11 mouse cellular contexts compared by ENCODE assay signal in genomic region chr1:86696948-86697347, GRCm38 (mm10). TPM values are rescaled to one million over a fixed set of nuclear protein-coding genes. Genes with fewer than 3 reads are reported as not detected.
DNase-seq lines count a peak whose midpoint lies in the region; ATAC-seq and TF ChIP-seq lines count a peak whose summit lies in the region.
"Had no signal": no experiment of that assay in that cellular context is flagged by ENCODE, and none has a peak within 500 bp of the region (broad histone marks: within the 10 kb centered on the region; RNA-seq: fewer than 3 reads in every experiment).

No protein-coding gene starts in this region.

- no peak overlapping the region for H3K27ac ChIP-seq in layer of hippocampus, adult 2 months
- no peak overlapping the region for H3K27ac ChIP-seq in ES-Bruce4 (ENCODE audit: insufficient read depth, low read length)
- H3K27ac ChIP-seq: forebrain, embryonic 13.5 days; hindbrain, embryonic 12.5 days had no signal

- no peaks in the 10 kb centered on the region for H3K9me3 ChIP-seq in ES-Bruce4 (replicated peaks; ENCODE audit: control insufficient read depth, insufficient read depth, low read length, poor library complexity, severe bottlenecking)
- H3K9me3 ChIP-seq: forebrain, embryonic 13.5 days; hindbrain, embryonic 12.5 days had no signal

- no peaks in the 10 kb centered on the region for H3K4me1 ChIP-seq in ES-Bruce4 (ENCODE audit: control insufficient read depth, insufficient read depth, low read length)
- H3K4me1 ChIP-seq: forebrain, embryonic 13.5 days; hindbrain, embryonic 12.5 days had no signal

- DNase-seq in layer of hippocampus, adult 2 months (ENCODE audit: low spot score in 2 of 2) = no peak
- DNase-seq in layer of hippocampus, postnatal 25 days (ENCODE audit: extremely low spot score in 1 of 2, low spot score in 1 of 2) = no peak
- peak; percentile 33 for DNase-seq in splenic B cell, adult 2 months (ENCODE audit: low read depth, low spot score)
- no peak for DNase-seq in MN1 (ENCODE audit: low spot score)
- DNase-seq in gastrocnemius, postnatal 10 days = no peak
- DNase-seq in urinary bladder, postnatal 36 days (ENCODE audit: low spot score in 2 of 2) = no peak

- ATAC-seq in erythroblast, adult 5-6 weeks (replicated peaks; ENCODE audit: low FRiP score, poor library complexity, severe bottlenecking) = peak; percentile 47; the same call in 1 of the 2 replicates
- ATAC-seq: forebrain, embryonic 13.5 days had no signal

- TF ChIP-seq POLR2A in ES-Bruce4 (IDR thresholded peaks at IDR 0.05; ENCODE audit: insufficient read depth, low read length) = no peak

- no peak for TF ChIP-seq EP300 in ES-Bruce4 (IDR thresholded peaks at IDR 0.05; ENCODE audit: insufficient read depth, low read depth, low read length)

- H3K4me3 ChIP-seq in layer of hippocampus, adult 2 months = no peak overlapping the region
- no peak overlapping the region for H3K4me3 ChIP-seq in ES-Bruce4 (ENCODE audit: low read depth, low read length)
- H3K4me3 ChIP-seq: forebrain, embryonic 13.5 days; hindbrain, embryonic 12.5 days had no signal

- H3K27me3 ChIP-seq in ES-Bruce4 (ENCODE audit: control insufficient read depth, insufficient read depth, low read length, poor library complexity, severe bottlenecking) = no peaks in the 10 kb centered on the region
- no peaks in the 10 kb centered on the region for H3K27me3 ChIP-seq in splenic B cell, adult 2 months (ENCODE audit: control insufficient read depth, insufficient read depth, low read length, poor library complexity, severe bottlenecking)
- H3K27me3 ChIP-seq: forebrain, embryonic 13.5 days; hindbrain, embryonic 12.5 days had no signal

- H3K36me3 ChIP-seq in ES-Bruce4 (ENCODE audit: control insufficient read depth, insufficient read depth, low read length, poor library complexity, severe bottlenecking) = no peaks in the 10 kb centered on the region
- no peaks in the 10 kb centered on the region for H3K36me3 ChIP-seq in splenic B cell, adult 2 months (ENCODE audit: control insufficient read depth, insufficient read depth, low read length, poor library complexity, severe bottlenecking)
- H3K36me3 ChIP-seq: hindbrain, embryonic 12.5 days had no signal

- H3K9ac ChIP-seq in ES-Bruce4 (ENCODE audit: low read depth, poor library complexity, severe bottlenecking) = no peak overlapping the region
- H3K9ac ChIP-seq: forebrain, embryonic 13.5 days; hindbrain, embryonic 12.5 days had no signal

- peak; percentile 50 for TF ChIP-seq CTCF in layer of hippocampus, adult 2 months (conservative IDR thresholded peaks at IDR 0.05)
- TF ChIP-seq CTCF in ES-Bruce4 (IDR thresholded peaks at IDR 0.05; ENCODE audit: low read depth, low read length) = peak; percentile 57

RNA-seq across cellular contexts. Expression of gene Dis3l2, which starts 6.7 kb away (rescaled TPM):
- 10 to 100 TPM; 26.6 to 26.9 TPM for total RNA-seq in layer of hippocampus, adult 2 months (2021)
- 10 to 100 TPM; 24.0 to 27.1 TPM for total RNA-seq in layer of hippocampus, postnatal 25 days (2021)
- polyA plus RNA-seq in ES-Bruce4 (2011; ENCODE audit: insufficient read depth, insufficient read length, low read depth, missing spikeins) = 19.6 and 21.0 TPM in 2 replicates
- total RNA-seq in erythroblast, adult 5-6 weeks (2015; ENCODE audit: low replicate concordance) = 5.0 and 5.2 TPM in 2 replicates
- 2.1 and 3.6 TPM in 2 replicates for total RNA-seq in erythroblast, adult 5-6 weeks (2017; ENCODE audit: low replicate concordance)
- 10 to 100 TPM; 14.5 to 16.9 TPM for total RNA-seq in gastrocnemius, postnatal 10 days (2021)

RNA-seq across cellular contexts. Expression of gene Nppc, which starts 26.6 kb away (rescaled TPM):
- total RNA-seq in layer of hippocampus, adult 2 months (2021) = 1 to 10 TPM; 6.4 to 8.3 TPM
- 1 to 10 TPM; 5.7 to 9.5 TPM for total RNA-seq in layer of hippocampus, postnatal 25 days (2021)
- polyA plus RNA-seq in ES-Bruce4 (2011; ENCODE audit: insufficient read depth, insufficient read length, low read depth, missing spikeins) = not detected in 2 replicates
- total RNA-seq in erythroblast, adult 5-6 weeks (2015; ENCODE audit: low replicate concordance) = not detected in 2 replicates
- total RNA-seq in erythroblast, adult 5-6 weeks (2017; ENCODE audit: low replicate concordance) = not detected in 2 replicates
- total RNA-seq in gastrocnemius, postnatal 10 days (2021) = 1 to 10 TPM; 1.9 to 2.2 TPM
- polyA plus RNA-seq: liver, embryonic 16.5 days had no signal
